Mouse (Mus musculus) B cell, adult 2 months (primary cell): ENCODE measurements around the gene Tmprss6.

ENCODE experiments used
- DNase-seq, 2 experiments: peaks; one replicate each; pipeline ENCODE4 v3.0.0; 2022

Tmprss6 gene

DNA sequence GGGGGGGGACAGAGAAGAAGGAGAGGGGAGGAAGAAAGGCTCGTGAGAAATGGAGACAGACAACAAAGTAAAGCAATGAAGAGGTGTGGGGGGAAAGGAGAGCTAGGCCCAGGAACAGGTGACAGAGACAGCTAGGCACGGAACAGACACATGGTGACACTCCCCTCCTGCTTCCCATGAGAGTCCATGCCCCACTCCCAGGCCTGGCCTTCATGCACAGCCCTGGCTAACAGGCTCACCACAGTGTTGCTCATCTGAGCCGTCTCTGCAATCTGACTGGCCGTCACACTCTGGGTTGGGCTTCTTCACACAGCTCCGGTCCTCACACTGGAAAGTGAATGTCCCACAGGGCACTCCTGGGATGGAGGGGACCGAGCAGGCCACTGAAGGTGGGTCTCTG is 24.6 kb downstream of the Tmprss6 start:
- no peak for DNase-seq

DNA sequence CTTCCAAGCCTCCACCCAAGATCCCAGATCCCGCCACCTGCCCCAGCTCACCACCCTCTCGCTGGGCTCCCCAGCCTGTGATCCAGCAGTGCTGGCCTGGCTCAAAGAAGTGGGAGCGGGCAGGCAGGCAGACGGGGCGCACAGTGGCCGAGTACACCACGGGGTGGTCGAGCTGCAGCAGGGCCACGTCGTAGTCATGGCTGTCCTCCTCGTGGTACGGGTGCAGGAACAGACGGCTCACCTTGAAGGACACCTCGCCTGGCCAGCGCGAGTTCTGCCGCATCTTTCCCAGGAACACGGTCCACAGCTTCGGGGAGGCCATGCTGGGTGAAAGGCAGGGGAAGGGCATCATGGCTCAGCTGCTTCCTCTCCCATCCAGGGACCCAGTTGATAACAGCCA is 26.2 kb downstream of the Tmprss6 start:
- no peak for DNase-seq

DNA sequence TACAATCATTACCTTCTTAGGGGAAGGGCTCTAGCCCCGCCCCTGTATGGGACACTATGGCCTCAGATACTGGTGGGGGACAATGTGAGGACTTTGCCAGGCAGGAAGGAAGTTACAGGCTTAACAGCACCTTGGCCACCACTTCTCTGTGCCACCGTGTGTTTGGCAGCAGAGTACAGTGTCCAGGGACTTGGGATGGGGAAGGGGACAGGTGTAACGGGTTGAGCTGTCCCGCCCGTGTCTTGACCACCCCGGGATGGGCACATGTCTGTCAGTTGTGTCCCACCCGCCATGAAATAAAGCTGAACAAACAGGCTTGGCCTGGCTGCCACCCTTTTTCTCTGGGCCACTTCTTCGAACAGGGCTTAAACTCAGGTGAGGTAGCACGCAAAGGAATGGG is 29.5 kb downstream of the Tmprss6 start:
- no peak for DNase-seq

DNA sequence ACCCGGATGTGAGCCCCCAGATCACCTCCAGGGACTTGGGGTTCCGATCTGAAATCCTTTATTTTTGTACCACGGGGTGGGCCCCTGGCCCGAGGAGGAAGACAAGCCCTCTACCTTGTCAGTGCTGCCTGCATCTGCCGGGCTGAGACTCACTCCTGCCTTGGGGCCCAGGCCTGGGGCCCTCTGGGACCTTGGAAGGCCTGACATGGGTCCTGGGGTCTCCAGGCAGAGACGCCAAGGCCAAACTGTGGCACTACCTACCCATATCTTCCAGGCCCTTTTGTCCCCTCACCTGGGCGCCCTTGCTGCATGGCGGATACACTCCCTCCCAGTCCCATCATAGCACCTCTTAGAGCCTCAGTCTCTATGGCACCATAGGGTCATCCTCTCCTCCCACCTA is 29.9 kb downstream of the Tmprss6 start:
- DNase-seq, result no peak

DNA sequence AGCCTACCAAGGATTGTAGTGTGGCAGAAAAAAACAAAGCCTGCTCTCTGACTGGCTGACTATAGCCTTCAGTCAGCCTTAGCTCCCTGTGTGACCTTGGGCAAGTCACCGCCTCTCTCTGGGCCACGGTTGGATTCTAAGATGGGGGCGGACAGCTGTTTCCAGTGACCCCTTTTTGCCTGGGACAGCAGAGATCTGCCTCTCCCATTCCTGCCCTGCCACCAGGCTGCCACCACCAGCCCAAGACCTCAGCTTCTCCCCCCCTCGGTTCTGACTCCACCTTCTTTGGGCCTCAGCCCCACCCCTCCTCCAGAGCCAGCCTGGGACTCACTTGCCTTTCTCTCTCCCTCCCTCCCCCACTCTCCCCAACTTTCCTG is 30.4 kb downstream of the Tmprss6 start:
- DNase-seq, result no peak

DNA sequence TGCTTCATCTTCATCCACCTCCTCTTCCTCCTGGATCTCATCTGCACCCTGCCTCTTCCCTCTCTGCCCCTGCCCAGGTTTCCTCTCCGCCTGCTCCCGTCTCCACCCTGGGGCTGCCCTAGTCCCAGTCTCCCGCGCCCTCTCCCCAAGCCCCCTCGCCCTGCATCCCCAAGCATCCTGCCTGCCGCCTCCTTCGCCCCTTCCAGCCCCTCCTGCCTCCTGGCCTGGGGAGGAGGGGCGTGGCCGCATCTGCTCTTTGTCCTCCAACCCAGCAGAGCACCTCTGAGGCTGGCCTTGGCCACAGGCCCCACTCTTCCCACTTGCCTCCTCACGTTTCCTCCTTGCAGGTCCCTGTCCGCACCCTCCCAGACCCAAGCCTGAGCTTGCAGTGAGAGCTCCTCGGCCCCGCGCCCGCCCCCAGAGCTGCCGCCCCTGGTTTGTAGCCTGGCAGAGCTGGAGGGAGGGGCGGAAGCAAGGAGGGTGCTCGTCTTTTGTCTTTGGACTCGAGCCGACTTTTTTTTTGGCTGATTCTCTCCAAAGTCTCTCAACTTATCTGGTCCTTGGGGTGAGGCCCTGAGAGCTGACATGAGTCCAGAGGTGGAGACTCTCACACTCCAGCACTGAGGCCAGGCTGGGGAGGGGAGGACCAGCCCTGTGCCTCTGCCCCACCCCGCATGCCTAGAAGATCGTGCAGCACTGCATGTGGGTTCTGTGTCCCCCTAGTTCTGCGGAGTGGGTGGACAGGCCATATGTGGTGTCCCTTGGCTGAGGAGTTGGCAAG is 31.0 kb downstream of the Tmprss6 start:
- no peak for DNase-seq

DNA sequence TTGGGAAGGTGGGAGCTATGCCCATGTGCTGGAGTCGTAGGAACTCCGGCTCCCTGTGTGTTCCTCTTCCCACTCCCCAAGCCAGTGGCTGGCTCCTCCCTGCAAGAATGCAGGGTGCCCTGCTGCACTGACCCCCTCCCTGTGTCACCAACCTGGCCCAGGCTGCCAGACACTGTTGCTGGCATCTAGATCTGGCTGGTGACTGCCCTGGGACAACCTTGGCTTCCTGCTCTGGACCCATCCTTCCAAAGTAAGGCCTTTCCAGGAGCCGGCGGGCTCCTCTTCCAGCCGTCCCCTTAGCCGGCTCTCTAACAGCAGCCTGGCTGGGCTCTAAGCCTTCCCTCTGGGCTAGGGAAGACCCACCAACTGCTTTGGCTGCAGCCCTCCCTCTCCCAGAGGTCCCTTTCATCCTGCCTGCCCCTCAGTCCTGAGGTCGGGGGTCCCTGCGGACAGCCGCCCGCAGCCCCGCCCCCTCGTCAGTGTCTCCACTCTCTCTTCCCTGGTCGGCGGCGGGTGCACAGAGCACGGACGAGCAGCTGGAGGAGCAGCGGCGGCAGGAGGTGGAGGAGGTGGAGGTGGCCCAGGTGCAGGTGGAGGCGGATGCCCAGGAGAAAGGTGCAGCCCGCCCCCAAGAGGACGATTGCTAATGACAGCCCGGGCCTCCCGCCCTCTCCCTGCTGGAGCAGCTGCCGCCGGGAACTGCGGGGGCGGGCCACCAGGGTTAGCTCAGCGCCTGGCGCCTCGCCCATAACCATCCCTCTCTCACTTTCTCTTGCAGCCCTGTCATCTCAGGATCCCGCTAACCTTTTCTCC is 31.8 kb downstream of the Tmprss6 start:
- DNase-seq, result no peak

DNA sequence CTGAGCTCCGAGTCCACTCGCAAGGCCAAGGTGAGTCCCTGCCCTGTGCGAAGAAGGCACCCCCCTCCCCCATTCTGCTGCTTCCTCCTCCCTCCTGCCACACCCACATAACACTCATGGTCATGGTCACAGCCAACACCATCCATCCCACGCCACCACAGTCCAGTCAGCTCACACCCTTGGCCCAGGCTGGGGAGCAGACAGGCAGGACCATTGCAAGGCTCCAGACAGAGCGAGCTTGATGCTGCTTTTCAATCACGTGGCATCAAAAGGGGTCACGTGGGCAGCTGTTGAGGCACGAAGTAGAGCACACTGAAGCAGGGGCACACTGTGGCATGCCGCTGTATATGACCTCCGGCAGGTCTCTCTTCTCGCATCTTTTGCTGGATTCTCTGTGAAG is 32.8 kb downstream of the Tmprss6 start:
- no peak for DNase-seq

DNA sequence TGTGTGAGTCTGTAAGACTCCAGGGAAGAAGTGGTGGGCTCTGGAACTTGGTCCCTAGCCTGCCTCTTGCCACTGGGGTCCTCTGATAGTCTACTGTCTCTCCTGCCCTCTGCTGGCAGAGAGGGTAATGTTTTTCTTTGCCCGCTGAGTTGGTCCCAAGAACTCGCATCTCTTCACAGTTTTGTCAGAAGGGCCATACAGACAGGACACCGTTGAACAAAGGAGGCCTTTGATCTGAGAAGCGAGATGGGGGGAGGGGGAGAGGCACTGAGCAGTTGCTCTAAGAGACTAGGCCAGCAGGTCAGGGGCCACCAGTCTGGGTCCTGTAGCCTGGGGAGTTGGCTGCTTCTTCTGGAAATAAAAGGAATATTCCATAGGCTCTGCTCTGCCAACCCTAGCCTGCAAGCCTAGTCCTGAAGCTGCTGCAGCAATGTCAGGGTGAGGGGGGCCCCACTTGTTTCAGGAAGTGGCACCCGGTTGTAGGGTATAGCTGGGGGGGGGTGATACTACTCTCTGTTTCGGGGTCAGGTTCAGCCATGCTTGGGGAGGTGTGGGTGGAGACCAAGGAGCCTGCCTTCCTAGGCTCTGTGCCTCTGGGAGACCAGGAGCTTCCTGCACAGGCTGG is 33.4 kb downstream of the Tmprss6 start:
- peak in 1 of 2 experiments; percentile 17 for DNase-seq

DNA sequence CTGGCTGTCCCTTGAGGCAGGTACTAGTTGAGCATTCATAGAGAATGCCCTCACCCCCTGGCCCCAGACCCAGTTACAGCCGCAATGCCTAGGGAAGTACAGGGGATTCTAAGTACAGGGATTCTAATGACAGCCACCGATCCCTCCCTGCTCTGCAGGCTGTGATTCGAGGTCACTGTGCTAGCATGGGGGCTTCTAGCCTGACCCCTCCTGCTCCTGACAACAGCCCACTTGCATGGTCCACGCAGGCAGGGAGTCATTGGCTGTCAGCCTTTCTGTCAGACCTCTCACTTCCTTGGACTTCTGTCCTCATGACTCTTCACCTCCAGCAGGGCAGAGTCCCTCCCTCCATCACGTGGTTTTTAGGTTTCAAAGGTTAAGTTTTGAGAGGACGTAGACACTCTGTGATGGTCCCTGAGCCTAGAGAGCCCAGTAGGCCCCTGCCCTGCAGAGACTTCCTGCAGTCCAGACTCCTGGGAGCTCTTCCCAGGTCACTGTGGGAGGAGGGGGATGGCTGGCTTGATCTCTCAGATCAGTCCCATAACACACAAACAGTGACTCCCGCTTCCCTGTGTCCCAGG is 36.8 kb downstream of the Tmprss6 start:
- no peak for DNase-seq

DNA sequence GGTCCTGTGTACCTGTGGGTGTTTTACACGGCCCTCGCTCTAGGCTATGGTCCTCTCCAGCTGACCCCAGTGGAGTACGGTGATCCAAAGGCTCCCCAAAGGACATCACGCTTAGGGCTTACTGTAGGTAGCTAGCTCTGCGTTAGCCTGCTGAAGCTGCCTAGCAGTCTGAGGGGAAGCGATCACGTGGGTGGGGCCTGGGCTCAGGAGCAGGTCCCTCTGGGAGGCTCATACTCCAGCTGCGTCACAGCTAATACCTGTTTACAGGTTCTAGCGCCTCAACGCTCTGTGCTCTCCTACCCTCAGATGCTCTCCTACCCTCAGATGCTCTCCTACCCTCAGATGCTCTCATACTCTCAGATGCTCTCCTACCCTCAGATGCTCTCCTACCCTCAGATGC is 37.6 kb downstream of the Tmprss6 start:
- DNase-seq, result no peak

DNA sequence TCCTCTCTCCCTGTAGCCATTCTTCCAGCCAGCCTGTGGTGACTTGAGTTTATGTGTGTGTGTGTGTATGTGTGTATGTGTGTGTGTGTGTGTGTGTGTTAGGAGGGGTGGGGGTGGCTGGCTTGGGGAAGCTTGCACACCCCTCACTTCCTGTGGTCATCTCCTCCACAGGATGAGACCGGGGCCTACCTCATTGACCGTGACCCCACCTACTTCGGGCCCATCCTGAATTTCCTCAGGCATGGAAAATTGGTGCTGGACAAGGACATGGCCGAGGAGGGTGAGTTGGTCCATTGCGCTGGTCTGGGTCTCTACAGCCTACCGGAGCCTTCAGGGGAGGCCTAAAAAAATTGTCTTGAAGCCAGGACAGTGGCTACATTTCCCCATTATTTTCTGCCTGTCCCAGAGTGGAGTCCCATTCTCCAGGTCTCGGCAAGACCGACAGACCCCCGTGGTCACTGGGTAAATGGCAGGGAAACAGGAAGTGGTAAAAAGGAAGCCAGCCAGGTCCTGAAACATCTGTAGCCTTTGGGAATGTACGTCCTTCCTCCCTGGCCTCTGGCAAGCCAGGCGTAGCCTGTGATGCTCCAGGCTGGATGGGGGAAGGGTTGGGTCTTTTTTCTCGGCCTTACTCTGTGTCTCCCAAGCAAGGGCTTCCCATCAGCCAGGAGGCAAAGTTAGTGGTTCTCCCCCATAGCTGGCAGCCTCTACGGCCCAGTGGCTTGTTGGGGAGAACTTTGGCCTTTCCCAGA is 38.4 kb downstream of the Tmprss6 start:
- DNase-seq, result no peak

DNA sequence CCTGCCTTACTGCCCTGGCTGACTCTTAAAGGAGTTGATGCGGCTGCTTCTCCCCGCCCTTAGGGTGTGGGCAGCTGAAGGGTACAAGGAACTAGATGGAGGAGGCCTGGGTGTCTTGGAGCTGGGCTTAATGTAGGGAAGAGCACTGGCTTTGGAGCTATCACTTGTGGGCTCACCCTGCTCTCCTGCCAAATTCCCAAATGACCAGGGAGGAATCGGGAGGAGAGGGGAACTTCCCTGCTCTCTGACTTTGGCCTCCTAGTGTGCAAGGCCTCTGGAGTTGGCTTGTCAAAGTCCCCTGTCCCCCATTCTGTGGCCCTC is 39.3 kb downstream of the Tmprss6 start:
- DNase-seq, result no peak

DNA sequence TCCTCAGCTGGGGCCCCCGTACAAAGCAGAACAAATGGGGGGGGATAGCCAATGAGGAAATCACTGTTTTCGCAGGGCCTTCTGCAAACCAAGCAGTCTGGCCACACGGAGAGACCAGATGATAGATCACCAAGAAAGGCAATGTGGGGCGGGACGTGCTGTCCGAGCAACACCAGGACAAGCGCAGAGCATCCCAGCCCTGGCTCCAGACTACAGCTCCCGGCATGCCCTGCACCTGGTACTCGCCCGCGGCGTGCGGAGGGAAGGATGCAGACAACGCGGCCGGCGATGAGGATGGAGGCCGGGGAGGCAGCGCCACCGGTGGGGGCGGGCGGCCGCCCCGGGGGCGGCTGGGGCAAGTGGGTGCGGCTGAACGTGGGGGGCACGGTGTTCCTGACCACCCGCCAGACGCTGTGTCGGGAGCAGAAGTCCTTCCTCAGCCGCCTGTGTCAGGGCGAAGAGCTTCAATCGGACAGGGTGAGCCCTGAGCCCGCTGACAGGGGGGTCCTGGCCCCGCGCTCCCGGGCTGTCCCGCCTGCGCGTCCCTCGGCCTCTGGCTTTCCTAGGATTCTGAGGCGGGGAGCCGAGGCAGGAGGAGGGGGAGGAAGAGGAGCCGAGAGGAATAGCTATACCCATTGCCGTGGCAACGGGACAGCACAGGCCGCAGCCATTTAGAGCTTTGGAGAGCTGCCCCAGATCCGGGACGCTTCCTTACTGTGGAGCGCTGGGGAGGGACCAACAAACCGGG is 39.9 kb downstream of the Tmprss6 start, which contains the start of gene Kctd17:
Gene Kctd17, plus strand, starts transcription at position 174 of the 748 bp plus-strand sequence.
- DNase-seq, result no peak

DNA sequence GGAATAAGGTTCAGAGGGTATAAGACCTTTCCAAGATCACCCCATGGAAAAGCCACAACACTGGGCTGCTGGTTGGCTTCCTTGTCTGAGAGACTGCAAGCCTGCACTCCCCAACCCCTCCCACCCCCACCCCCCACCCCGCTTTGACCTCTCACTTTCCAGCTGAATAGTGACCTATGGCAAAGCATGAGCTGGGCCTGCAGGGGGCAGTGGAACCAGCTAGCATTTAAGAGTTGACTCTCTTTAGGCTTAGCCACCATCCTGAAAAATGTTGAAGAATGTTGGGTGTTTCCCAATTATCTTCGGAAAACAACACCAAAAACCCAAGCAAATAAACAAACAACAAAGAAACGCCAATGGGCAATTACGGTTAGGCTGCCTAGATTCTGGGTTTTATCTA is 43.2 kb downstream of the Tmprss6 start:
- no peak for DNase-seq

DNA sequence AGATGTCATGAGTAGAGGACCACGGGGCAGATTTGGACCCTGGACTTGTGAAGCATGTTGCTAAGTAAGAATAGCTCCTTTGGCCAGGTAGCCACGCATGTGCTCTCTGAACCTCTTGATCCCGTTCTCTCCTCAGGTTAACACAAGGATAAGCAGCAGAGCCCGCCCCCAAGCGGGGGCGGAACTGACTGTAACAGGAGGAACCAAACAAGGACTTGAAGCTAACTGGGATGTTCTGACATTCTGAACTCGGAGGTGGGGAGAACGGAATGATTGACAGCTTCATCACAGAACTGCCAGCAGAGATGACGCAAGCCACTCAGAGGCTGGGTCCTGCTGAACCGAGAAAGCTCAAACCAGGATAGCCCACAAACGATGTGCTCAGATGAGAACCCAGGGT is 43.9 kb downstream of the Tmprss6 start:
- DNase-seq, result no peak

DNA sequence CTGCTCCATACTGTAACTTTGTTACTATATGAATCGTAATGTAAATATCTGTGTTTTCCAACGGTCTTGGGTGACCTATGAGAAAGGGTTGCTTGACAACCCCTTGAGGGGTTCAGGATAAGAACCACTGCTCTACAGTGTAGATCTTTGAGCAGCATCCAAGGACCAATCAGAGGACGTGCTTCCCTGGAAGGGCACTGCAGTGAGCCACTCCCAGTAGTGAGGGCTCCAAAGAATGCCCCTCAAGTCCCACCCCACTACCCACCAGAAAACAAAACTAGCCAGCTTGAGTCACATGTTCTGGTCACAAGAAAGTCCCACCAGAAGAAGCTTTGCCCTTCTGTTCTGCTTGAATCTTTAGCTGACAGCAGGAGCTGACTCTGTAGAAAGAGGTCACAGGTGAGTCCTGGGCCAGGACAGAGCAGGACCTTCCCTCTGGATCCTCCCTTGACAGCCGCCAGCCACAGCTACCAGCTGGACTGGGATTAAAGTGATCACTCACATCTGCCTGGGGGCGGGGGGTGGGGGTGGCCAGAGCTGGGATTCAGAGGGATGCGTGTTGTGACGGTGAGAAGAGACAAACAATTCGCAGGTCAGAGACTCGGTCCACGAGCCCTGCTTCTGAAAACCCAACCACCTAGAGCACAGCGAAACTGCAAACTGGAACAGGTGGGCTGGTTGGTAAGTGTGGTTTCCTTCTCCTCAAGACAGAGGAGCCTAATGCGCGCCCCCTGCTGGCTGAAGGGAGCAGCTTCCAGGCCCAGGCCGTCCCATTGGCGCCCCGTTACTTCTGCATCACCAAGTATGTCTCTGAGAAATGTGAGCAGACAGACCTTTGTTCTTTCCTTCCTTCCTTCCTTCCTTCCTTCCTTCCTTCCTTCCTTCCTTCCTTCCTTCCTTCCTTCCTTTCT is 46.1 kb downstream of the Tmprss6 start:
- peak; percentile 92 to 93 for DNase-seq

DNA sequence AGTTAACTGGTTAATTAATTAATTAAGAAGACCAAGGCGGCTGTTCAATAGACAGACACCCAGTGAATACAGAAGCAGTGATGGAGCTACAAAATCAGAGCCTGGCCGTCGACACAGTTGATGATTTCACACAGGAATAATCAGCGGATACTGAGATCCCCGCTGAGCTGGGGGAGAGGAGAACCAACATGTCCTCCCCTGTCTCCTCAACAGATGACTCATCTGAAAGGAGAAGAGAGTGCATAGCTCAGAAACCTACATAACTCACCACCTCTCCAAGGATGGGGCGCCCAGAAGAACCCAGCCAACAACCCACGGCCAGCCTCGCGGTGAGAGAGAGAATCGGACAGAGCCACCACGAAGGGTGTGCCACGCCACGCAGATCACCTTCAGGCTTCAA is 48.0 kb downstream of the Tmprss6 start:
- DNase-seq, result no peak

DNA sequence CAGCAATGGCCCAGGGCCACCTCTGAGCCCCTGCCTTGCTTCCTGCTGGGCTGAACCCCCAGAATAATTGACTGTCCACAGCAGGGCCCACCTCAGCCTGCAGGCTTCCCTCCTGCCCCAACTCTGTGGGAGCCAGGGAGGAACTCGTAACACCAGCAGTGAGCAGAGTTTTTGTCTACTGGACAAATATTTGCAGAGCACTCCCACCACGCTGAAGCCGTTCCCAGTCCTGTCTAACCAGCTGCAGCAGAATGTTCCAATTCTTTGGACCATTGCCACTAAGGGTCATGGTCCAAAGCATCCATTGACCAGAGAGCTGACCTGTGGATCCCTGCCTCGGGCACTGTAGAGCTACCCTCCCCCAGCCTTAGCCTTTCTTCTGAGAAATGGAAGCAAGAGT is 51.5 kb downstream of the Tmprss6 start:
- no peak for DNase-seq

DNA sequence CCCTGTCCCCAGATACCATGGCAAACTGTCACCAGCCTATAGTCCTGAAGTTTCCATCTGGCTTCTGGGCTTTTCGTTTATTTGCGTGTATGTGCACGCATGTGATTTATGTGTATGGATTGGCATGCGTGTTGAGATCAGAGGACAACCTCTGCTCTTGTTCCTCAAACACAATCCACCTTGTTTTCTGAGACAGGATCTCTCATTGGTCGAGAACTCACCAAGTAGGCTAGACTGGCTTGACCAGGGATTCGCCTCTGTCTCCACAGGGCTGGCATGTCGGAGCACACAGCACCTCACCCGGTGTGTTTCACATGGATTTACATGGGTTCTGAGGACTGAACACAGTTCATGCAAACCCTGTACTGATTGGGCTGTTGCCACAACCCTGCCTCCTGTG is 54.3 kb downstream of the Tmprss6 start:
- DNase-seq, result no peak

DNA sequence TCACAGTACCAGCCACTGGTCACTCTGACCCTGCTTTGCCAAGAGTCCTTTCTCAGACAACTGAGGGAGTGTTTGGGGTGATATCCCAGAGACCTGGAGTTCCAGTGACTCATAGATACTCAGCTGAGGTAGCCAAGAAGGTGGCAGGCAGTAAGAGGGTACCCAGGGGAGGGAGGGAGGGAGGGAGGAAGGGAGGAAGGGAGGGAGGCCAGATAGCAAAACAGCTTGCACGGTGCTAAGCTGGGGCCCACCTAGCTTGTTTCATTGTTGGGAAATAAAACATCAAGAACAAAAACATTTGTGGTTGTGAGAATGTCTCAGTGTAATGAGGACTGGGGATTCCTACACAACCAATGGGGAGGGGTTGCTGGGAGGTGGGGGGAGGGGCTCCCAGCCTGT is 54.7 kb downstream of the Tmprss6 start:
- DNase-seq, result no peak
